8 mouse cellular contexts compared by ENCODE assay signal in the genomic region with DNA sequence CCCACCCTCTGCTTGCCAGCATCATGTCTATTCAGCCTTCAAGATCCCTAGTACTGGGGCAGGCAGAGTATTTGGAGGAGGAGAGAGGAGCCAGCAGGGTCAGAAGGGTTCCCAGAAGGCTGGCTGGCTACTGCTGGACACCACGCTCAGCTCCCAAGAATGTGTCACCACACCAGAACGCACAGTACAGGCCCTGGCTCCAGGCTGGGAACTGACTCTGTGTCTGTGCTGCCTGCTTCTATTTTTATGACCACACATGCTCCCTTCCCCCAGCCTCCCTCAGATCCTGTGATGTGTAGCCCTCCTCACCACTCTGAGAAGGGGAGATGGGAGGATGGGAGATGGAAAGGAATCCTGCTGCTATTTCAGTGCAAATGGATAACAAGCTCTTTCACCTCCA. TPM values are rescaled to one million over a fixed set of nuclear protein-coding genes. Genes with fewer than 3 reads are reported as not detected.
DNase-seq lines count a peak whose midpoint lies in the region; ATAC-seq lines count a peak whose summit lies in the region.

No protein-coding gene starts in this region.

- H3K4me3 ChIP-seq in midbrain, embryonic 12.5 days: no peak overlapping the region
- no peak overlapping the region for H3K4me3 ChIP-seq in midbrain, embryonic 10.5 days
- 0 out of 2 replicates have a peak overlapping the region, but pooled peaks have one; percentile 24 for H3K4me3 ChIP-seq in heart, embryonic 10.5 days
- no peak overlapping the region for H3K4me3 ChIP-seq in limb, embryonic 10.5 days

- peak; percentile 49 for DNase-seq in adrenal gland, adult 2 months
- no peak for DNase-seq in adrenal gland, adult 8-10 months
- no peak for DNase-seq in midbrain, embryonic 10.5 days (ENCODE audit: low spot score)
- DNase-seq in heart, embryonic 10.5 days (ENCODE audit: low spot score): peak; percentile 91
- no peak for DNase-seq in limb, embryonic 10.5 days (ENCODE audit: low spot score)
- no peak for DNase-seq in thymus, postnatal 10 days (ENCODE audit: low spot score in 2 of 2)
- no peak for DNase-seq in urinary bladder, postnatal 10 days (ENCODE audit: low spot score)

- H3K4me2 ChIP-seq in midbrain, embryonic 12.5 days (replicated peaks): no peak overlapping the region

- H3K9ac ChIP-seq in midbrain, embryonic 12.5 days (replicated peaks): no peak overlapping the region

- H3K27ac ChIP-seq in midbrain, embryonic 12.5 days (replicated peaks): no peak overlapping the region
- no peak overlapping the region for H3K27ac ChIP-seq in midbrain, embryonic 10.5 days (replicated peaks)
- peak overlapping the region; percentile 90 for H3K27ac ChIP-seq in heart, embryonic 10.5 days
- peak overlapping the region; percentile 46 for H3K27ac ChIP-seq in limb, embryonic 10.5 days

- no peaks in the 10 kb centered on the region for H3K27me3 ChIP-seq in midbrain, embryonic 12.5 days
- no peaks in the 10 kb centered on the region for H3K27me3 ChIP-seq in midbrain, embryonic 10.5 days (ENCODE audit: low read depth, poor library complexity, severe bottlenecking)
- no peaks in the 10 kb centered on the region for H3K27me3 ChIP-seq in heart, embryonic 10.5 days (ENCODE audit: insufficient read depth, poor library complexity, severe bottlenecking)
- H3K27me3 ChIP-seq in limb, embryonic 10.5 days (ENCODE audit: low read depth, poor library complexity, severe bottlenecking): no peaks in the 10 kb centered on the region

- ATAC-seq in midbrain, embryonic 12.5 days (ENCODE audit: low FRiP score, low read depth): 0 out of 2 replicates have a peak, but pooled peaks have one; percentile 9

- no peaks in the 10 kb centered on the region for H3K4me1 ChIP-seq in midbrain, embryonic 12.5 days
- H3K4me1 ChIP-seq in midbrain, embryonic 10.5 days: peaks cover 7% of the 10 kb centered on the region
- H3K4me1 ChIP-seq in heart, embryonic 10.5 days: peaks cover 53% of the 10 kb centered on the region
- peaks cover 12% of the 10 kb centered on the region for H3K4me1 ChIP-seq in limb, embryonic 10.5 days

- H3K9me3 ChIP-seq in midbrain, embryonic 12.5 days: no peaks in the 10 kb centered on the region
- no peaks in the 10 kb centered on the region for H3K9me3 ChIP-seq in midbrain, embryonic 10.5 days (replicated peaks)
- no peaks in the 10 kb centered on the region for H3K9me3 ChIP-seq in heart, embryonic 10.5 days
- H3K9me3 ChIP-seq in limb, embryonic 10.5 days (replicated peaks): no peaks in the 10 kb centered on the region

- no peaks in the 10 kb centered on the region for H3K36me3 ChIP-seq in midbrain, embryonic 12.5 days
- H3K36me3 ChIP-seq in midbrain, embryonic 10.5 days: no peaks in the 10 kb centered on the region
- no peaks in the 10 kb centered on the region for H3K36me3 ChIP-seq in heart, embryonic 10.5 days
- H3K36me3 ChIP-seq in limb, embryonic 10.5 days: no peaks in the 10 kb centered on the region

- 68% methylated on average over 2 of the region's 2 CpGs for WGBS in midbrain, embryonic 12.5 days
- 69% methylated on average over 2 of the region's 2 CpGs for WGBS in midbrain, embryonic 10.5 days
- WGBS in heart, embryonic 10.5 days: 23% methylated on average over 2 of the region's 2 CpGs
- 54% methylated on average over 2 of the region's 2 CpGs for WGBS in limb, embryonic 10.5 days

RNA-seq across cellular contexts. Expression of a gene that starts 20.8 kb away (rescaled TPM):
- 1 to 10 TPM in 1 of 2 experiments, under 1 TPM in 1; 0.52 to 1.1 TPM for total RNA-seq in adrenal gland, adult 2 months (2021)
- 0.11 and 0.20 TPM in 2 replicates for polyA plus RNA-seq in adrenal gland, adult 2 months (2012; rRNA removed)
- total RNA-seq in adrenal gland, adult 8-10 months (2022): 1 to 10 TPM in 1 of 4 experiments, under 1 TPM in 3; 0.61 to 1.8 (median 0.82) TPM
- 1.5 and 2.4 TPM in 2 replicates for polyA plus RNA-seq in midbrain, embryonic 12.5 days (2016; fragmentation: Nextera tagmentation; extraction: Ambion mirVana)
- polyA plus RNA-seq in midbrain, embryonic 10.5 days (2016; fragmentation: Nextera tagmentation; extraction: Ambion mirVana): 0.95 and 1.5 TPM in 2 replicates
- 4.2 and 10.8 TPM in 2 replicates for polyA plus RNA-seq in heart, embryonic 10.5 days (2016; fragmentation: Nextera tagmentation; extraction: Ambion mirVana)
- 2.1 and 4.5 TPM in 2 replicates for polyA plus RNA-seq in limb, embryonic 10.5 days (2016; fragmentation: Nextera tagmentation; extraction: Ambion mirVana)

Comparison
In these comparisons a context has a peak if more than half of its experiments do, and no peak if none do; other contexts are left out.
1. DNase-seq: peak in adrenal gland, adult 2 months (single experiment) and heart, embryonic 10.5 days (single experiment); none in adrenal gland, adult 8-10 months (single experiment), midbrain, embryonic 10.5 days (single experiment), limb, embryonic 10.5 days (single experiment), thymus, postnatal 10 days (0 of 2) and urinary bladder, postnatal 10 days (single experiment).
2. H3K27ac ChIP-seq: peak in heart, embryonic 10.5 days (single experiment) and limb, embryonic 10.5 days (single experiment); none in midbrain, embryonic 12.5 days (single experiment) and midbrain, embryonic 10.5 days (single experiment).